Mouse (Mus musculus): Measurements from ENCODE around the gene A530016L24Rik. TPM values are rescaled to one million over a fixed set of nuclear protein-coding genes. Genes with fewer than 3 reads are reported as not detected.

The A530016L24Rik gene
- polyA plus RNA-seq, 1 experiment from 2014 or later = not detected

- ATAC-seq = no peak
Measured at GRCm38 (mm10) chr12:112451826-112452225, 37.4 kb upstream of the A530016L24Rik start.

GRCm38 (mm10) chr12:112456144-112456713 lies 33.0 kb upstream of the A530016L24Rik start:
- no peak for TF ChIP-seq CTCF (IDR thresholded peaks at IDR 0.05; ENCODE audit: low read depth)
- TF ChIP-seq EP300 (IDR thresholded peaks at IDR 0.05; ENCODE audit: low read depth) = no peak
- H3K9me3 ChIP-seq (ENCODE audit: low read length) = no peaks in the 10 kb centered on the region
- H3K4me2 ChIP-seq (ENCODE audit: low read depth, low read length) = no peak overlapping the region
- ATAC-seq = no peak
- no peaks in the 10 kb centered on the region for H3K4me1 ChIP-seq (ENCODE audit: insufficient read depth)
- no peak overlapping the region for H3K4me3 ChIP-seq (ENCODE audit: low read depth, low read length)
- no peak overlapping the region for H3K9ac ChIP-seq (replicated peaks)
- no peak overlapping the region for H3K27ac ChIP-seq (ENCODE audit: low read depth)
- no peaks in the 10 kb centered on the region for H3K36me3 ChIP-seq (replicated peaks; ENCODE audit: insufficient read depth, low read length)
- no peaks in the 10 kb centered on the region for H3K27me3 ChIP-seq (ENCODE audit: insufficient read depth, low read length)
- no peak for DNase-seq
- 72% methylated on average over 6 of the region's 6 CpGs for WGBS (ENCODE audit: insufficient replicate concordance)

More at GRCm38 (mm10) chr12:112451826-112452225, 37.4 kb upstream of the A530016L24Rik start:
- TF ChIP-seq CTCF (IDR thresholded peaks at IDR 0.05; ENCODE audit: low read depth) = no peak
- no peak for TF ChIP-seq EP300 (IDR thresholded peaks at IDR 0.05; ENCODE audit: low read depth)
- Histone ChIP-seq H3K9ac (replicated peaks) (no peak overlapping the region), H3K4me3 (ENCODE audit: low read depth, low read length) (no peak overlapping the region), H3K27ac (ENCODE audit: low read depth) (no peak overlapping the region), H3K27me3 (ENCODE audit: insufficient read depth, low read length) (no peaks in the 10 kb centered on the region), H3K36me3 (replicated peaks; ENCODE audit: insufficient read depth, low read length) (no peaks in the 10 kb centered on the region), H3K4me2 (ENCODE audit: low read depth, low read length) (no peak overlapping the region), H3K4me1 (ENCODE audit: insufficient read depth) (peaks cover 3% of the 10 kb centered on the region; the same call in 1 of the 2 replicates), H3K9me3 (ENCODE audit: low read length) (peaks cover 6% of the 10 kb centered on the region)
- DNase-seq = no peak
- 76% methylated on average over 9 of the region's 9 CpGs for WGBS (ENCODE audit: insufficient replicate concordance)

- no peak overlapping the region for H3K9ac ChIP-seq (replicated peaks)
- WGBS (ENCODE audit: insufficient replicate concordance) = 81% methylated on average over 4 of the region's 4 CpGs
- DNase-seq (no peak), ATAC-seq (no peak)
- H3K4me2 ChIP-seq (ENCODE audit: low read depth, low read length) = no peak overlapping the region
- H3K27ac ChIP-seq (ENCODE audit: low read depth) = no peak overlapping the region
- H3K36me3 ChIP-seq (replicated peaks; ENCODE audit: insufficient read depth, low read length) = no peaks in the 10 kb centered on the region
- no peaks in the 10 kb centered on the region for H3K4me1 ChIP-seq (ENCODE audit: insufficient read depth)
- H3K4me3 ChIP-seq (ENCODE audit: low read depth, low read length) = no peak overlapping the region
- no peaks in the 10 kb centered on the region for H3K9me3 ChIP-seq (ENCODE audit: low read length)
- H3K27me3 ChIP-seq (ENCODE audit: insufficient read depth, low read length) = no peaks in the 10 kb centered on the region
- TF ChIP-seq EP300 (IDR thresholded peaks at IDR 0.05; ENCODE audit: low read depth) = no peak
- TF ChIP-seq CTCF (IDR thresholded peaks at IDR 0.05; ENCODE audit: low read depth) = no peak
Measured at GRCm38 (mm10) chr12:112457839-112458238, 31.4 kb upstream of the A530016L24Rik start.

- Histone ChIP-seq H3K27me3 (ENCODE audit: insufficient read depth, low read length) (no peaks in the 10 kb centered on the region), H3K4me3 (ENCODE audit: low read depth, low read length) (no peak overlapping the region), H3K27ac (ENCODE audit: low read depth) (no peak overlapping the region), H3K4me1 (ENCODE audit: insufficient read depth) (no peaks in the 10 kb centered on the region), H3K9me3 (ENCODE audit: low read length) (no peaks in the 10 kb centered on the region), H3K4me2 (ENCODE audit: low read depth, low read length) (no peak overlapping the region), H3K36me3 (replicated peaks; ENCODE audit: insufficient read depth, low read length) (no peaks in the 10 kb centered on the region), H3K9ac (replicated peaks) (no peak overlapping the region)
- WGBS (ENCODE audit: insufficient replicate concordance) = 70% methylated on average over 12 of the region's 12 CpGs
- TF ChIP-seq CTCF (IDR thresholded peaks at IDR 0.05; ENCODE audit: low read depth) (no peak), EP300 (IDR thresholded peaks at IDR 0.05; ENCODE audit: low read depth) (no peak)
- DNase-seq = no peak
- no peak for ATAC-seq
Measured at GRCm38 (mm10) chr12:112462423-112462822, 26.8 kb upstream of the A530016L24Rik start.

- no peaks in the 10 kb centered on the region for H3K4me1 ChIP-seq (ENCODE audit: insufficient read depth)
- no peaks in the 10 kb centered on the region for H3K36me3 ChIP-seq (replicated peaks; ENCODE audit: insufficient read depth, low read length)
- ATAC-seq (no peak), DNase-seq (no peak)
- H3K9ac ChIP-seq (replicated peaks) = no peak overlapping the region
- TF ChIP-seq CTCF (IDR thresholded peaks at IDR 0.05; ENCODE audit: low read depth) (peak; percentile 41), EP300 (IDR thresholded peaks at IDR 0.05; ENCODE audit: low read depth) (no peak)
- H3K4me2 ChIP-seq (ENCODE audit: low read depth, low read length) = no peak overlapping the region
- no peak overlapping the region for H3K4me3 ChIP-seq (ENCODE audit: low read depth, low read length)
- WGBS (ENCODE audit: insufficient replicate concordance) = 70% methylated on average over 4 of the region's 4 CpGs
- H3K27ac ChIP-seq (ENCODE audit: low read depth) = no peak overlapping the region
- no peaks in the 10 kb centered on the region for H3K9me3 ChIP-seq (ENCODE audit: low read length)
- no peaks in the 10 kb centered on the region for H3K27me3 ChIP-seq (ENCODE audit: insufficient read depth, low read length)
Measured at GRCm38 (mm10) chr12:112463209-112463608, 26.0 kb upstream of the A530016L24Rik start.

- Histone ChIP-seq H3K27ac (ENCODE audit: low read depth) (0 out of 2 replicates have a peak overlapping the region, but pooled peaks have one; percentile 24), H3K9ac (replicated peaks) (no peak overlapping the region), H3K4me1 (ENCODE audit: insufficient read depth) (no peaks in the 10 kb centered on the region), H3K9me3 (ENCODE audit: low read length) (no peaks in the 10 kb centered on the region), H3K27me3 (ENCODE audit: insufficient read depth, low read length) (no peaks in the 10 kb centered on the region), H3K4me3 (ENCODE audit: low read depth, low read length) (no peak overlapping the region), H3K36me3 (replicated peaks; ENCODE audit: insufficient read depth, low read length) (no peaks in the 10 kb centered on the region), H3K4me2 (ENCODE audit: low read depth, low read length) (no peak overlapping the region)
- DNase-seq (no peak), ATAC-seq (no peak; the same call in 1 of the 2 replicates)
- 27% methylated on average over 3 of the region's 3 CpGs for WGBS (ENCODE audit: insufficient replicate concordance)
- TF ChIP-seq EP300 (IDR thresholded peaks at IDR 0.05; ENCODE audit: low read depth) (no peak), CTCF (IDR thresholded peaks at IDR 0.05; ENCODE audit: low read depth) (no peak)
Measured at GRCm38 (mm10) chr12:112463750-112464444, 25.4 kb upstream of the A530016L24Rik start.
